Mouse (Mus musculus): ENCODE measurements around the gene Scai. TPM values are rescaled to one million over a fixed set of nuclear protein-coding genes. Genes with fewer than 3 reads are reported as not detected.

The Scai gene
- total and polyA plus RNA-seq, 3 experiments = 4.2 to 7.9 (median 4.7) TPM

- TF ChIP-seq JUND (conservative IDR thresholded peaks at IDR 0.05; ENCODE audit: low read depth, low read length) (no peak), EP300 (IDR thresholded peaks at IDR 0.05; ENCODE audit: low read length) (no peak), RAD21 (IDR thresholded peaks at IDR 0.05; ENCODE audit: low read depth, low read length) (no peak)
- no peak for DNase-seq (ENCODE audit: extremely low read depth)
- Histone ChIP-seq H3K27me3 (replicated peaks) (no peaks in the 10 kb centered on the region), H3K36me3 (replicated peaks in 1 of 2; ENCODE audit: control insufficient read depth in 1 of 2, insufficient read depth in 1 of 2, low read length in 1 of 2) (peaks cover 0 to 2% of the 10 kb centered on the region in 2 experiments), H3K27ac (ENCODE audit: insufficient read depth, low read depth) (no peak overlapping the region), H3K79me2 (replicated peaks; ENCODE audit: control insufficient read depth, extremely low read depth, insufficient read depth, poor library complexity, severe bottlenecking) (no peaks in the 10 kb centered on the region), H3K9me3 (replicated peaks; ENCODE audit: low read length) (no peaks in the 10 kb centered on the region), H3K4me3 (replicated peaks in 1 of 3; ENCODE audit: low read depth in 2 of 3, low read length in 2 of 3, poor library complexity in 1 of 3) (no peak overlapping the region), H3K4me2 (ENCODE audit: insufficient read depth, low read depth, poor library complexity, severe bottlenecking) (no peak overlapping the region), H3K9ac (ENCODE audit: insufficient read depth, low read depth) (no peak overlapping the region), H3K4me1 (ENCODE audit: control insufficient read depth in 1 of 2, insufficient read depth in 2 of 2) (peaks cover 0 to 15% of the 10 kb centered on the region in 2 experiments; a peak in 2 of 4 replicates)
- in situ Hi-C loops (cut with MboI; ENCODE audit: low pct_ligation_motif_present, low pct_unique_long_range_greater_than_20kb, low sequenced_read_pairs) = no loop called here
- dilution Hi-C loops (cut with MboI; ENCODE audit: extremely low pct_ligation_motif_present, extremely low pct_unique_long_range_greater_than_20kb, low sequenced_read_pairs) = no loop called here
Observed at GRCm38 (mm10) chr2:39142357-39142948, 48.1 kb downstream of the Scai start.

DNA sequence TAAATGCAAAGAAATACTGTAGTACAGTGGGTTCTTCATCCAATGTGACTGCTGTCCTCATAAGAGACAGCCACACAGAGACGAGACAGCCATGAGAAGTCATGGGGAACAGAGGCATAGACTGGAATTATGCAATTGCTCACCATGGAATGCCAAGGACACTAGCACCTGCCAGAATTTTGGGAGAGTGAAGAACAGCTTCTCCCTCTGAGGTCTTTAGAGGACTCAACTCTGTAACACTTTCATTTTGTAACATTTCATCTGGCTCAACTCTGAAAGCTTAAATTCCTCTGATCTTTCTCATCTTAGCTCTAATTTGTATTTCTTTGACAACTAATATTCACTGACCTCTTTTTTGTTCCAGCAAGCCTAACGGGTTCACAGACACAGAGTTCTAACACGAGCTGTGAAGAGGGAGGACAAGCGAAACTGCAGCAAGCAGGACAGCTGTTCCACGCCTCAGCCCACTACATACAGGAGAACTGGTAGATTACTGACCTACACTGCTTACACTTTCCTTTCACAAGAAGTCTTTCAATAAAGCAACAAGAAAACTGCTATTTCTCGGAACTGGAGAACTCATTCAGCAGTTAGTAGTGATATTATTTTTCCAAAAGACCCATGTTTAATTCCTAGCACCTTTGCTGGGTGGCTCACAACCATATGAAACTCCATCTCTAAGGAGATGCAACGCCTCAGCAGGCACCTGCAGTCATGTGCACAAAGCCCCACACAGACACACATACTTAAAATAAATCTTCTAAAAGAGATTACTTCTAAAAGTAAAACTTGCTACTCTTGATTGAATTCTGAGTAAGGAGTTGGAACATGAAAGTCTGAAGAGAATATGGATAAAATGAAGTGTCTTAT is 49.7 kb downstream of the Scai start:
- DNase-seq (ENCODE audit: extremely low read depth) = no peak
- Histone ChIP-seq H3K4me2 (ENCODE audit: insufficient read depth, low read depth, poor library complexity, severe bottlenecking) (peak overlapping the region; percentile 8), H3K36me3 (replicated peaks in 1 of 2; ENCODE audit: control insufficient read depth in 1 of 2, insufficient read depth in 1 of 2, low read length in 1 of 2) (peaks cover 0 to 5% of the 10 kb centered on the region in 2 experiments), H3K27me3 (replicated peaks) (no peaks in the 10 kb centered on the region), H3K79me2 (replicated peaks; ENCODE audit: control insufficient read depth, extremely low read depth, insufficient read depth, poor library complexity, severe bottlenecking) (no peaks in the 10 kb centered on the region), H3K27ac (ENCODE audit: insufficient read depth, low read depth) (no peak overlapping the region), H3K4me1 (ENCODE audit: control insufficient read depth in 1 of 2, insufficient read depth in 2 of 2) (peaks cover 0 to 15% of the 10 kb centered on the region in 2 experiments; a peak in 2 of 4 replicates), H3K9me3 (replicated peaks; ENCODE audit: low read length) (no peaks in the 10 kb centered on the region), H3K9ac (ENCODE audit: insufficient read depth, low read depth) (no peak overlapping the region; the same call in 1 of the 2 replicates), H3K4me3 (replicated peaks in 1 of 3; ENCODE audit: low read depth in 2 of 3, low read length in 2 of 3, poor library complexity in 1 of 3) (no peak overlapping the region)
- no peak for TF ChIP-seq CHD1 (IDR thresholded peaks at IDR 0.05; ENCODE audit: low read depth, low read length)
- TF ChIP-seq JUN (IDR thresholded peaks at IDR 0.05; ENCODE audit: insufficient read depth, low read depth, low read length) = no peak
- TF ChIP-seq BHLHE40 (IDR thresholded peaks at IDR 0.05; ENCODE audit: low read depth, low read length) = 0 out of 2 replicates have a peak, but pooled peaks have one; percentile 41
- dilution Hi-C loops (cut with MboI; ENCODE audit: extremely low pct_ligation_motif_present, extremely low pct_unique_long_range_greater_than_20kb, low sequenced_read_pairs) (no loop called here), in situ Hi-C loops (cut with MboI; ENCODE audit: low pct_ligation_motif_present, low pct_unique_long_range_greater_than_20kb, low sequenced_read_pairs) (no loop called here)

DNA sequence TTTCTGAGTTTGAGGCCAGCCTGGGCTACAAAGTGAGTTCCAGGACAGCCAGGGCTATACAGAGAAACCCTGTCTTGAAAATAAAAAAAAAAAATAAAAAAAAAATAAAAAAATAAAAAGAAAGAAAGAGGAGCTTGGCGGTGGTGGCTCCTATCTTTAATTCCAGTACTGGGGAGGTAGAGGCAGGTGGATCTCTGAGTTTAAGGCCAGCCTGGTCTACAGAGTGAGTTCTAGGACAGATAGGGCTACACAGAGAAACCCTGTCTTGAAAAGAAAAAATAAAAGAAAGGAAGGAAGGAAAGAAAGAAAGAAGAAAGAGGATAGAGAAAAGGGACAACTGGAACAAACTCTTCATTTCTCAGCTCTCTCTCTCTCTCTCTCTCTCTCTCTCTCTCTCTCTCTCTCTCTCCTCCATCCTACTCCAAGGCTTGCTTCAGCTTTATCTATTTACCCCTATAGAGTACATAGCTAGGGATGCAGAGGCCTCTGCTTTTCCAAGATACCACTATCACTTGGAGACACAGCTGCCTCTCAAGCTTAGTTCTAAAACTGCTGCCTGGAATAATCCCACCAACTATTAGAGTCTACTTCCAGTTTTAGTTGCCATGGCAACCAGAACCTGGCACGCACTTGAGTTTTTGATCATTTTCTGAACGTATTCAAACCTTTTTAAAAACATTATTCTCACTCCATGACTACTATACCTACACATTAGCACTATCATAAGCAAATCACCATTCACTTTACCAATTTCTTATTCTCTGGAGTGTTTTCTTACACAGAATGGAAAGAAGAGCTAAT is 60.8 kb downstream of the Scai start:
- dilution Hi-C loops (cut with MboI; ENCODE audit: extremely low pct_ligation_motif_present, extremely low pct_unique_long_range_greater_than_20kb, low sequenced_read_pairs) (no loop called here), in situ Hi-C loops (cut with MboI; ENCODE audit: low pct_ligation_motif_present, low pct_unique_long_range_greater_than_20kb, low sequenced_read_pairs) (no loop called here)
- DNase-seq (ENCODE audit: extremely low read depth) = no peak
- Histone ChIP-seq H3K4me1 (ENCODE audit: control insufficient read depth in 1 of 2, insufficient read depth in 2 of 2) (peaks cover 0 to 3% of the 10 kb centered on the region in 2 experiments; a peak in 1 of 4 replicates), H3K4me2 (ENCODE audit: insufficient read depth, low read depth, poor library complexity, severe bottlenecking) (no peak overlapping the region), H3K4me3 (replicated peaks in 1 of 3; ENCODE audit: low read depth in 2 of 3, low read length in 2 of 3, poor library complexity in 1 of 3) (no peak overlapping the region), H3K27ac (ENCODE audit: insufficient read depth, low read depth) (no peak overlapping the region), H3K9ac (ENCODE audit: insufficient read depth, low read depth) (no peak overlapping the region), H3K79me2 (replicated peaks; ENCODE audit: control insufficient read depth, extremely low read depth, insufficient read depth, poor library complexity, severe bottlenecking) (no peaks in the 10 kb centered on the region), H3K9me3 (replicated peaks; ENCODE audit: low read length) (no peaks in the 10 kb centered on the region), H3K27me3 (replicated peaks) (no peaks in the 10 kb centered on the region), H3K36me3 (replicated peaks in 1 of 2; ENCODE audit: control insufficient read depth in 1 of 2, insufficient read depth in 1 of 2, low read length in 1 of 2) (peaks cover 0 to 8% of the 10 kb centered on the region in 2 experiments)
- TF ChIP-seq MXI1 (IDR thresholded peaks at IDR 0.05; ENCODE audit: low read depth, low read length) (no peak), MYC (IDR thresholded peaks at IDR 0.05; ENCODE audit: low read depth, low read length) (no peak), CHD2 (IDR thresholded peaks at IDR 0.05; ENCODE audit: low read length) (no peak), POLR2A (IDR thresholded peaks at IDR 0.05; ENCODE audit: low read depth, low read length) (no peak), MAZ (IDR thresholded peaks at IDR 0.05; ENCODE audit: low read depth, low read length) (no peak), RAD21 (IDR thresholded peaks at IDR 0.05; ENCODE audit: low read depth, low read length) (no peak), ZMIZ1 (IDR thresholded peaks at IDR 0.05; ENCODE audit: low read depth, low read length) (no peak), TBP (conservative IDR thresholded peaks at IDR 0.05; ENCODE audit: low read depth, low read length) (no peak), EP300 (IDR thresholded peaks at IDR 0.05; ENCODE audit: low read length) (no peak), UBTF (IDR thresholded peaks at IDR 0.05; ENCODE audit: low read depth, low read length) (no peak)
